Mouse (Mus musculus) embryonic facial prominence, embryonic 11.5 days (tissue): ENCODE measurements at regions not wholly inside any gene's neighbourhood (a gene's known extent, or its start where the extent isn't known, plus 50 kb on each side); places are given as distances from the start of the nearest gene placed in this dataset.

ENCODE experiments used
- ATAC-seq: fragments of 200-750 bp; cut with Nextera tagmentation; replicated peaks from 2 replicates; pipeline ENCODE4 v1.8.0; 2017; ENCODE audit warnings: low read depth; ENCODE audit not compliant: insufficient number of reproducible peaks, low FRiP score, low TSS enrichment
- DNase-seq: peaks from one replicate; pipeline ENCODE4 v3.0.0-alpha.2; 2015; ENCODE audit warnings: low spot score
- H3K27ac ChIP-seq: fragments of 300-500 bp; sonication (generic); replicated peaks from 2 replicates; pipeline ENCODE4 v1.5.1; 2014; ENCODE audit warnings: mild to moderate bottlenecking, low read depth, low read length, control low read depth
- H3K27me3 ChIP-seq: fragments of 300-500 bp; sonication (generic); 2 replicates; pipeline ENCODE4 v1.6.1; 2014; ENCODE audit warnings: mild to moderate bottlenecking, low read length, moderate library complexity, mixed read lengths; ENCODE audit not compliant: control insufficient read depth, insufficient read depth
- H3K36me3 ChIP-seq: fragments of 300-500 bp; sonication (generic); replicated peaks from 2 replicates; pipeline ENCODE4 v1.6.1; 2014; ENCODE audit warnings: low read depth, mild to moderate bottlenecking, low read length, moderate library complexity, mixed read lengths; ENCODE audit not compliant: control insufficient read depth, insufficient read depth
- H3K4me1 ChIP-seq: fragments of 300-500 bp; sonication (generic); 2 replicates; pipeline ENCODE4 v1.6.1; 2014; ENCODE audit warnings: low read length, mixed read lengths; ENCODE audit not compliant: control insufficient read depth, insufficient read depth
- H3K4me2 ChIP-seq: fragments of 300-500 bp; sonication (generic); 2 replicates; pipeline ENCODE4 v1.6.1; 2014; ENCODE audit warnings: low read depth, mild to moderate bottlenecking, control low read depth, low read length, moderate library complexity
- H3K4me3 ChIP-seq: fragments of 300-500 bp; sonication (generic); 2 replicates; pipeline ENCODE4 v1.5.1; 2014; ENCODE audit warnings: low read depth, low read length, control low read depth
- H3K9ac ChIP-seq: fragments of 300-500 bp; sonication (generic); replicated peaks from 2 replicates; pipeline ENCODE4 v1.6.1; 2014; ENCODE audit warnings: mild to moderate bottlenecking, control low read depth, low read length
- H3K9me3 ChIP-seq: fragments of 300-500 bp; sonication (generic); replicated peaks from 2 replicates; pipeline ENCODE4 v1.6.1; 2016; ENCODE audit warnings: mild to moderate bottlenecking, low read length, inconsistent platforms, mixed read lengths; ENCODE audit not compliant: control insufficient read depth
- WGBS: fragments of 180-500 bp; shearing (Covaris S2); extraction: QIAGEN DNeasy Blood & Tissue Kit; methylation state at CpG from one replicate; pipeline ENCODE4 v1.1.7; 2014; 5-methylcytosine and 5-hydroxymethylcytosine counted together

GRCm38 (mm10) chr6:78599751-78600150 lies 131.1 kb upstream of the Reg3g start:
- 89% methylated on average over 4 of the region's 4 CpGs for WGBS
- Histone ChIP-seq H3K27ac (no peak overlapping the region), H3K4me1 (no peaks in the 10 kb centered on the region), H3K9ac (no peak overlapping the region), H3K36me3 (no peaks in the 10 kb centered on the region), H3K4me3 (no peak overlapping the region), H3K4me2 (no peak overlapping the region), H3K27me3 (no peaks in the 10 kb centered on the region), H3K9me3 (no peaks in the 10 kb centered on the region)
- DNase-seq = no peak
- no peak for ATAC-seq

GRCm38 (mm10) chr6:78570000-78570597 lies 101.4 kb upstream of the Reg3g start:
- WGBS = 91% methylated on average over 4 of the region's 4 CpGs

GRCm38 (mm10) chr6:78553008-78553698 lies 84.5 kb upstream of the Reg3g start:
- no peaks in the 10 kb centered on the region for H3K4me1 ChIP-seq
- 56% methylated on average over 11 of the region's 11 CpGs for WGBS
- H3K36me3 ChIP-seq = no peaks in the 10 kb centered on the region
- H3K4me2 ChIP-seq = no peak overlapping the region
- no peaks in the 10 kb centered on the region for H3K27me3 ChIP-seq
- no peak overlapping the region for H3K4me3 ChIP-seq
- no peaks in the 10 kb centered on the region for H3K9me3 ChIP-seq
- ATAC-seq (no peak), DNase-seq (no peak)
- no peak overlapping the region for H3K27ac ChIP-seq
- no peak overlapping the region for H3K9ac ChIP-seq

More at GRCm38 (mm10) chr6:78570000-78570597, 101.4 kb upstream of the Reg3g start:
- H3K9me3 ChIP-seq = no peaks in the 10 kb centered on the region
- no peaks in the 10 kb centered on the region for H3K27me3 ChIP-seq
- no peak overlapping the region for H3K27ac ChIP-seq
- ATAC-seq = no peak
- no peak overlapping the region for H3K4me2 ChIP-seq
- no peak for DNase-seq
- H3K9ac ChIP-seq = no peak overlapping the region
- H3K4me1 ChIP-seq = no peaks in the 10 kb centered on the region
- no peak overlapping the region for H3K4me3 ChIP-seq
- no peaks in the 10 kb centered on the region for H3K36me3 ChIP-seq

- Histone ChIP-seq H3K27ac (no peak overlapping the region), H3K9me3 (no peaks in the 10 kb centered on the region), H3K4me3 (no peak overlapping the region), H3K9ac (no peak overlapping the region), H3K36me3 (no peaks in the 10 kb centered on the region), H3K4me1 (no peaks in the 10 kb centered on the region), H3K27me3 (no peaks in the 10 kb centered on the region), H3K4me2 (no peak overlapping the region)
- ATAC-seq = no peak; the same call in 1 of the 2 replicates
- WGBS = 37% methylated on average over 5 of the region's 5 CpGs
- no peak for DNase-seq
Observed at GRCm38 (mm10) chr6:78552353-78552698, 83.7 kb upstream of the Reg3g start.

- Histone ChIP-seq H3K4me2 (no peak overlapping the region), H3K27me3 (no peaks in the 10 kb centered on the region), H3K4me3 (no peak overlapping the region), H3K27ac (no peak overlapping the region), H3K4me1 (no peaks in the 10 kb centered on the region), H3K36me3 (no peaks in the 10 kb centered on the region), H3K9ac (no peak overlapping the region), H3K9me3 (no peaks in the 10 kb centered on the region)
- WGBS = 58% methylated on average over 8 of the region's 8 CpGs
- no peak for ATAC-seq
- no peak for DNase-seq
Observed at GRCm38 (mm10) chr6:78551666-78552352, 83.1 kb upstream of the Reg3g start.

GRCm38 (mm10) chr6:78548476-78548875 lies 79.8 kb upstream of the Reg3g start:
- ATAC-seq = no peak
- WGBS = 82% methylated on average over 4 of the region's 4 CpGs
- H3K9ac ChIP-seq = no peak overlapping the region
- no peak overlapping the region for H3K27ac ChIP-seq
- H3K4me1 ChIP-seq = no peaks in the 10 kb centered on the region
- no peak overlapping the region for H3K4me3 ChIP-seq
- H3K27me3 ChIP-seq = no peaks in the 10 kb centered on the region
- no peak for DNase-seq
- H3K9me3 ChIP-seq = no peaks in the 10 kb centered on the region
- no peaks in the 10 kb centered on the region for H3K36me3 ChIP-seq
- H3K4me2 ChIP-seq = no peak overlapping the region

GRCm38 (mm10) chr6:78547721-78548120 lies 79.0 kb upstream of the Reg3g start:
- H3K36me3 ChIP-seq = no peaks in the 10 kb centered on the region
- no peaks in the 10 kb centered on the region for H3K4me1 ChIP-seq
- WGBS = 92% methylated on average over 1 of the region's 1 CpGs
- DNase-seq (no peak), ATAC-seq (no peak)
- H3K27me3 ChIP-seq = no peaks in the 10 kb centered on the region
- no peak overlapping the region for H3K4me2 ChIP-seq
- H3K9me3 ChIP-seq = no peaks in the 10 kb centered on the region
- no peak overlapping the region for H3K9ac ChIP-seq
- no peak overlapping the region for H3K27ac ChIP-seq
- H3K4me3 ChIP-seq = no peak overlapping the region

GRCm38 (mm10) chr6:78544238-78544637 lies 75.6 kb upstream of the Reg3g start:
- no peaks in the 10 kb centered on the region for H3K36me3 ChIP-seq
- 19% methylated on average over 2 of the region's 2 CpGs for WGBS
- no peak overlapping the region for H3K9ac ChIP-seq
- no peaks in the 10 kb centered on the region for H3K27me3 ChIP-seq
- no peaks in the 10 kb centered on the region for H3K4me1 ChIP-seq
- H3K4me2 ChIP-seq = no peak overlapping the region
- no peak overlapping the region for H3K4me3 ChIP-seq
- no peak for ATAC-seq
- no peaks in the 10 kb centered on the region for H3K9me3 ChIP-seq
- DNase-seq = peak; percentile 80
- H3K27ac ChIP-seq = no peak overlapping the region
